Mouse (Mus musculus): ENCODE measurements around the gene Per2.

- TF ChIP-seq CTCF (IDR thresholded peaks at IDR 0.05; ENCODE audit: borderline replicate concordance, insufficient read depth, low read length) (no peak), POLR2A (IDR thresholded peaks at IDR 0.05; ENCODE audit: low read depth, low read length) (no peak)
Observed at GRCm38 (mm10) chr1:91373414-91373835, 85.7 kb downstream of the Per2 start.

Measured in embryonic fibroblast, embryonic 13.5 days (primary cell).